Mouse (Mus musculus) cortical plate, adult 2 months (tissue): Measurements from ENCODE around the gene Unk.

ENCODE experiments used
- CTCF ChIP-seq: fragments of 200-500 bp; IDR thresholded peaks from 2 replicates; pipeline ENCODE4 v1.5.1; 2011; ENCODE audit warnings: mild to moderate bottlenecking, control low read depth, low read length; ENCODE audit not compliant: insufficient read depth; ENCODE audit errors: extremely low read depth
- POLR2A ChIP-seq: fragments of 200-500 bp; IDR thresholded peaks from 2 replicates; pipeline ENCODE4 v1.6.1; 2011; ENCODE audit warnings: mild to moderate bottlenecking, low read length, control low read depth; ENCODE audit not compliant: insufficient read depth; ENCODE audit errors: extremely low read depth

DNA sequence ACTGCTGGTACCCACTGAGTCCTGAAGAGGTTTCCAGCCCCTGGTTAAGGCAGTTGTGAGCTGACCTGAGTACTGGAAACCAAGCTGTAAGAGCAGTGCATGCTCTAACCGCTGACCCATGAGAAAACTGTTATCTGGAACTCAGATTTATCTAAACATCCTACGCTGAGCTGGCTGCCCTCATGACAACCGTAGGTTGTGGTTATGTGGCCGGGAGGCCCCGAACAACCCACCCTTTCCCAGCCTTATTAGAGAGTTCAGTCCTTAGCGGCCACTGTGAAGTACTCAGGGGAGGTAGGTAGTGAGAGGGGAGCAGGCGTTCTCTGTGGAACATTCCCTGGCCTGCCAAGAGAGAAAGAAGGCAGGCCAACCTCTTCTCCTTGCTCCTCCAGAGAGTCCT, 31.1 kb upstream of the Unk start:
- TF ChIP-seq CTCF (no peak), POLR2A (no peak)
